Mouse (Mus musculus) liver (tissue): ENCODE measurements around the gene Slc31a2.
"Not testable (repeated sequence)": the region's sequence is repeated elsewhere in the genome, so short reads cannot be mapped to it uniquely, and the experiment has no call there.

ENCODE experiments used
- DNase-seq: peaks from one replicate; pipeline ENCODE4 v3.0.0-alpha.2; 2020; ENCODE audit warnings: mixed read lengths

The Slc31a2 gene

GRCm38 (mm10) chr4:62262276-62262675 lies at the start of gene Slc31a2:
Gene Slc31a2, plus strand, starts transcription at chr4:62262562.
- no peak for DNase-seq

GRCm38 (mm10) chr4:62213490-62213889 lies 48.9 kb upstream of the Slc31a2 start:
- DNase-seq = no peak

- peak; percentile 30 for DNase-seq
Observed at GRCm38 (mm10) chr4:62228391-62228790, 34.0 kb upstream of the Slc31a2 start.

- DNase-seq = peak; percentile 7
Observed at GRCm38 (mm10) chr4:62229448-62229847, 32.9 kb upstream of the Slc31a2 start.

GRCm38 (mm10) chr4:62230153-62230552 lies 32.2 kb upstream of the Slc31a2 start:
- no peak for DNase-seq

- no peak for DNase-seq
Observed at GRCm38 (mm10) chr4:62230769-62231168, 31.6 kb upstream of the Slc31a2 start, which contains the start of gene Zfp37. Gene Zfp37, minus strand, starts transcription at chr4:62231047.

GRCm38 (mm10) chr4:62240586-62240985 lies 21.8 kb upstream of the Slc31a2 start:
- DNase-seq = no peak

GRCm38 (mm10) chr4:62248328-62248727 lies 14.0 kb upstream of the Slc31a2 start:
- no peak for DNase-seq

GRCm38 (mm10) chr4:62250896-62251544 lies 11.3 kb upstream of the Slc31a2 start:
- DNase-seq = no peak

- DNase-seq = no peak
Observed at GRCm38 (mm10) chr4:62251776-62252175, 10.6 kb upstream of the Slc31a2 start.

- DNase-seq = no peak
Observed at GRCm38 (mm10) chr4:62254551-62254950, 7.8 kb upstream of the Slc31a2 start.

- DNase-seq = peak; percentile 62
Observed at GRCm38 (mm10) chr4:62256931-62257330, 5.4 kb upstream of the Slc31a2 start.

GRCm38 (mm10) chr4:62263133-62263844 lies 927 bp downstream of the Slc31a2 start:
- DNase-seq = no peak

- peak; percentile 53 for DNase-seq
Observed at GRCm38 (mm10) chr4:62265154-62265836, 2.9 kb downstream of the Slc31a2 start.

GRCm38 (mm10) chr4:62266016-62266415 lies 3.7 kb downstream of the Slc31a2 start:
- not testable (repeated sequence) for DNase-seq

GRCm38 (mm10) chr4:62267101-62267500 lies 4.7 kb downstream of the Slc31a2 start:
- no peak for DNase-seq

GRCm38 (mm10) chr4:62272696-62273095 lies 10.3 kb downstream of the Slc31a2 start:
- DNase-seq = no peak

- DNase-seq = no peak
Observed at GRCm38 (mm10) chr4:62273916-62274315, 11.6 kb downstream of the Slc31a2 start.

- DNase-seq = no peak
Observed at GRCm38 (mm10) chr4:62274841-62275536, 12.6 kb downstream of the Slc31a2 start.

GRCm38 (mm10) chr4:62276642-62277041 lies 14.3 kb downstream of the Slc31a2 start:
- DNase-seq = no peak

GRCm38 (mm10) chr4:62277222-62277621 lies 14.9 kb downstream of the Slc31a2 start:
- DNase-seq = no peak

GRCm38 (mm10) chr4:62278081-62278480 lies 15.7 kb downstream of the Slc31a2 start:
- DNase-seq = no peak

GRCm38 (mm10) chr4:62281319-62281718 lies 19.0 kb downstream of the Slc31a2 start:
- no peak for DNase-seq
